Mouse (Mus musculus) CH12.LX (cell line): ENCODE data around the gene Atg10. TPM values are rescaled to one million over a fixed set of nuclear protein-coding genes. Genes with fewer than 3 reads are reported as not detected.

ENCODE experiments used
- DNase-seq: peaks from one replicate; pipeline ENCODE4 v3.0.0-alpha.2; 2013; ENCODE audit errors: extremely low read depth
- H3K27ac ChIP-seq: 2 replicates; pipeline ENCODE4 v1.5.1; 2012; ENCODE audit warnings: low read depth, mild to moderate bottlenecking, control low read depth, moderate library complexity; ENCODE audit not compliant: insufficient read depth
- H3K27me3 ChIP-seq: replicated peaks from 2 replicates; pipeline ENCODE3; 2012; ENCODE audit warnings: inconsistent platforms
- H3K36me3 ChIP-seq, 2 experiments: replicated peaks in 1 of 2; 2 replicates each; pipeline versions ENCODE3 to v1.6.1; 2012; ENCODE audit warnings: inconsistent platforms in 1 of 2, low read length in 1 of 2, mild to moderate bottlenecking in 1 of 2, mixed read lengths in 1 of 2, moderate library complexity in 1 of 2; ENCODE audit not compliant: control insufficient read depth in 1 of 2, insufficient read depth in 1 of 2
- H3K4me1 ChIP-seq, 2 experiments: 2 replicates each; pipeline ENCODE4 v1.6.1; 2012; ENCODE audit warnings: inconsistent platforms in 1 of 2, moderate library complexity in 1 of 2; ENCODE audit not compliant: insufficient read depth in 2 of 2, control insufficient read depth in 1 of 2
- H3K4me2 ChIP-seq: 2 replicates; pipeline ENCODE4 v1.6.1; 2012; ENCODE audit warnings: low read depth, mild to moderate bottlenecking, control low read depth; ENCODE audit not compliant: poor library complexity, insufficient read depth, severe bottlenecking
- H3K4me3 ChIP-seq, 3 experiments: fragments of 150-350 bp in 1 of 3; sonication (generic) in 1 of 3; replicated peaks in 1 of 3; 2 replicates each; pipeline versions ENCODE3 to v1.5.1; 2011 to 2012; ENCODE audit warnings: low read depth in 2 of 3, low read length in 2 of 3, mild to moderate bottlenecking in 2 of 3, moderate library complexity in 2 of 3, control low read depth in 1 of 3, improper control_type of control experiment in 1 of 3, inconsistent platforms in 1 of 3, mixed read lengths in 1 of 3; ENCODE audit not compliant: poor library complexity in 1 of 3
- H3K79me2 ChIP-seq: replicated peaks from 2 replicates; pipeline ENCODE4 v1.6.1; 2012; ENCODE audit warnings: mild to moderate bottlenecking, moderate library complexity; ENCODE audit not compliant: control insufficient read depth, poor library complexity, insufficient read depth, severe bottlenecking; ENCODE audit errors: extremely low read depth
- H3K9ac ChIP-seq: 2 replicates; pipeline ENCODE4 v1.6.1; 2012; ENCODE audit warnings: low read depth, mild to moderate bottlenecking, control low read depth, moderate library complexity; ENCODE audit not compliant: insufficient read depth
- H3K9me3 ChIP-seq: replicated peaks from 2 replicates; pipeline ENCODE3; 2012; ENCODE audit warnings: low read length, inconsistent platforms, mixed read lengths
- CHD1 ChIP-seq: IDR thresholded peaks from 2 replicates; pipeline ENCODE4 v1.6.1; 2012; ENCODE audit warnings: low read depth, low read length, improper control_type of control experiment, inconsistent platforms
- CHD2 ChIP-seq: IDR thresholded peaks from 2 replicates; pipeline ENCODE4 v1.6.1; 2011; ENCODE audit warnings: low read length, improper control_type of control experiment
- E2F4 ChIP-seq: IDR thresholded peaks from 2 replicates; pipeline ENCODE4 v1.6.1; 2011; ENCODE audit warnings: low read depth, low read length, improper control_type of control experiment; ENCODE audit not compliant: insufficient replicate concordance
- ETS1 ChIP-seq: conservative IDR thresholded peaks from 2 replicates; pipeline ENCODE4 v1.6.1; 2012; ENCODE audit warnings: low read depth, mild to moderate bottlenecking, inconsistent platforms, low read length, improper control_type of control experiment, moderate library complexity
- GABPA ChIP-seq: IDR thresholded peaks from 2 replicates; pipeline ENCODE4 v1.6.1; 2012; ENCODE audit warnings: low read depth, low read length, improper control_type of control experiment, inconsistent platforms; ENCODE audit not compliant: insufficient replicate concordance
- HCFC1 ChIP-seq: IDR thresholded peaks from 2 replicates; pipeline ENCODE4 v1.6.1; 2012; ENCODE audit warnings: low read depth, mild to moderate bottlenecking, inconsistent platforms, low read length, improper control_type of control experiment
- JUN ChIP-seq: IDR thresholded peaks from 2 replicates; pipeline ENCODE4 v1.6.1; 2011; ENCODE audit warnings: low read depth, mild to moderate bottlenecking, low read length, improper control_type of control experiment, moderate library complexity; ENCODE audit not compliant: insufficient read depth
- MAFK ChIP-seq: IDR thresholded peaks from 2 replicates; pipeline ENCODE4 v1.6.1; 2011; ENCODE audit warnings: low read length, improper control_type of control experiment; ENCODE audit not compliant: insufficient replicate concordance
- MAX ChIP-seq: IDR thresholded peaks from 2 replicates; pipeline ENCODE4 v1.6.1; 2011; ENCODE audit warnings: low read length, improper control_type of control experiment
- MXI1 ChIP-seq: IDR thresholded peaks from 2 replicates; pipeline ENCODE4 v1.6.1; 2011; ENCODE audit warnings: mild to moderate bottlenecking, low read depth, low read length, improper control_type of control experiment
- MYC ChIP-seq: IDR thresholded peaks from 2 replicates; pipeline ENCODE4 v1.6.1; 2011; ENCODE audit warnings: low read depth, mild to moderate bottlenecking, improper control_type of control experiment, low read length
- PAX5 ChIP-seq: IDR thresholded peaks from 2 replicates; pipeline ENCODE4 v1.6.1; 2012; ENCODE audit warnings: low read length, inconsistent platforms, mixed read lengths
- POLR2A ChIP-seq: IDR thresholded peaks from 2 replicates; pipeline ENCODE4 v1.6.1; 2011; ENCODE audit warnings: low read depth, mild to moderate bottlenecking, improper control_type of control experiment, low read length
- RAD21 ChIP-seq: IDR thresholded peaks from 2 replicates; pipeline ENCODE4 v1.6.1; 2011; ENCODE audit warnings: low read depth, mild to moderate bottlenecking, low read length, improper control_type of control experiment, moderate library complexity
- UBTF ChIP-seq: IDR thresholded peaks from 2 replicates; pipeline ENCODE4 v1.6.1; 2012; ENCODE audit warnings: low read depth, mild to moderate bottlenecking, inconsistent platforms, low read length, improper control_type of control experiment, moderate library complexity
- USF1 ChIP-seq: IDR thresholded peaks from 2 replicates; pipeline ENCODE4 v1.6.1; 2014; ENCODE audit warnings: low read depth, mild to moderate bottlenecking, inconsistent platforms, low read length, improper control_type of control experiment
- ZC3H11A ChIP-seq: IDR thresholded peaks from 2 replicates; pipeline ENCODE4 v1.6.1; 2012; ENCODE audit warnings: low read depth, mild to moderate bottlenecking, inconsistent platforms, low read length, improper control_type of control experiment
- ZKSCAN1 ChIP-seq: IDR thresholded peaks from 2 replicates; pipeline ENCODE4 v1.6.1; 2012; ENCODE audit warnings: low read depth, inconsistent platforms, low read length, improper control_type of control experiment, borderline replicate concordance
- ZMIZ1 ChIP-seq: IDR thresholded peaks from 2 replicates; pipeline ENCODE4 v1.6.1; 2012; ENCODE audit warnings: low read depth, mild to moderate bottlenecking, inconsistent platforms, low read length, improper control_type of control experiment
- ZNF384 ChIP-seq: IDR thresholded peaks from 2 replicates; pipeline ENCODE4 v1.6.1; 2012; ENCODE audit warnings: low read depth, low read length, improper control_type of control experiment, inconsistent platforms
- dilution Hi-C: fragments of 300-500 bp; cut with MboI; formaldehyde crosslinking; loops from 2 replicates; pipeline ENCODE4 v1.14.3; 2020; ENCODE audit warnings: low sequenced_read_pairs; ENCODE audit not compliant: extremely low pct_unique_long_range_greater_than_20kb, extremely low pct_ligation_motif_present
- in situ Hi-C: fragments of 300-500 bp; cut with MboI; formaldehyde crosslinking; loops from 3 replicates; pipeline ENCODE4 v1.14.3; 2019; ENCODE audit warnings: low sequenced_read_pairs, low pct_ligation_motif_present, low pct_unique_long_range_greater_than_20kb, mixed read lengths
- polyA plus RNA-seq: library from polyadenylated mRNA; unstranded; fragments of >175 nt; gene quantifications from 2 replicates; pipeline ENCODE4 v1.2.1, GENCODE M21; 2012; ENCODE audit warnings: low read depth; ENCODE audit not compliant: insufficient read length
- total RNA-seq, 2 experiments: library from RNA; depleted of rRNA; stranded (reverse); fragments of 300-350 nt in 1 of 2; fragments of >200 nt in 1 of 2; gene quantifications; 2 replicates each; pipeline ENCODE4 v1.2.3; 2012 to 2014

The Atg10 gene
- total and polyA plus RNA-seq, 3 experiments: 3.4 to 7.2 (median 4.2) TPM

DNA sequence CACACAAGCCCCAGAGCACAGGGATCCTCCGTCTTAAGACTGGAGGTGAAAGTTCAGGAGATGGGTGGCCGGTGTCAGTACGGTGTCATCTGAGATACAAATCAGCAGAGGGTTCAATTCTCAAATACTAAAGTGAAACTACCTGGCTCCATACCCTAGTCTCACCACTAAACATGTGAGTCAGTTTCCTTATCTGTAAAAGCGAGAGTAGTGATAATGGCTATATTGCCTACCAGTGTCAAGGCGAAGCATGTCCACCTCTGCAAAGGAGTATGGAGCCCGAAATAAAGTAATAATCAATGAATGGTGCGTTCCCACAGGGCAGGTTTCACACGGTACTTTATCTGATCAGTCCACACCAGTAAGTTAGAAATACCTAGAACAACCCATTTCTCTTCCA is 43.4 kb downstream of the Atg10 start:
- Histone ChIP-seq H3K4me2 (no peak overlapping the region), H3K9me3 (no peaks in the 10 kb centered on the region), H3K4me1 (peaks cover 9 to 17% of the 10 kb centered on the region in 2 experiments; a peak in 3 of 4 replicates), H3K9ac (no peak overlapping the region), H3K27me3 (no peaks in the 10 kb centered on the region), H3K27ac (no peak overlapping the region), H3K4me3 (no peak overlapping the region), H3K36me3 (no peaks in the 10 kb centered on the region), H3K79me2 (no peaks in the 10 kb centered on the region)
- dilution Hi-C loops: no loop called here
- TF ChIP-seq USF1: no peak
- TF ChIP-seq HCFC1: no peak
- no peak for TF ChIP-seq MAX
- TF ChIP-seq UBTF: no peak
- no peak for TF ChIP-seq CHD2
- TF ChIP-seq ZMIZ1: no peak
- no peak for TF ChIP-seq ZKSCAN1
- no peak for TF ChIP-seq ZNF384
- no peak for TF ChIP-seq MAFK
- no peak for TF ChIP-seq JUN
- TF ChIP-seq ETS1: no peak
- TF ChIP-seq POLR2A: no peak
- no peak for TF ChIP-seq GABPA
- TF ChIP-seq CHD1: no peak
- no peak for TF ChIP-seq MXI1
- TF ChIP-seq PAX5: no peak
- no peak for TF ChIP-seq ZC3H11A
- no peak for TF ChIP-seq E2F4
- no peak for TF ChIP-seq RAD21
- in situ Hi-C loops: no loop called here
- DNase-seq: no peak

DNA sequence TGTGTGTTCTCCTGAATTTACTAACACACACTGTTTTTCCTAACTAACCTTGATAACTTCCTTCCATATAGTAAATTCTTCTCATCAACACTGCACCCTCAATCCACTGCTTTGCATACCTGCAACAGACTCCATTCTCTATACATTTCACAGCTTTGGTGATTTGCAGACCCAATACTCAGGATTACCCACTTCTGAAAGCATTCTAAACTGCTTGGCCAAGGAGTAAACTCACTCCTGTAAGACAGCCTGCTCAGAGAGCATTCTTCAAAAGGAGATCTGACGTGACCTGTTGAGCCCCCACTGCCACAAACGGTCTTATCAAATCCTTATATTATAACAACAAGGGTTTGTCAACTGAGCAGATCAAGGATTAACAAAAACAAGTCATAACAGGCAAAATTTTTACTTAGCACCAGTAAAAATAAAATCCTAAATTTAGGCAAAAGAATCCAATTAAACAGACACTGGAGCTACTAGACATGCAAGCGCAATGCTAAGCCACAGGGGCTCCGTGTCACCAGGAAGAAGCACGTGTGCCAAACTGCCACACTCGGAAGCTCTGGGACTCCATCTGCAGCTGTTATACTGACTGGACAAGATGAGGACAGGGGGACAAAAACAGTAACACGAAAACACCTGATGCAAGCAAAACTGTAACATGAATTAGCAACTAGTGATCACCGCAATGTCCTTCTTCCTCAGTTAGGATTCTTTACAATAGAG is 44.4 kb downstream of the Atg10 start:
- Histone ChIP-seq H3K27me3 (no peaks in the 10 kb centered on the region), H3K9me3 (no peaks in the 10 kb centered on the region), H3K79me2 (no peaks in the 10 kb centered on the region), H3K36me3 (no peaks in the 10 kb centered on the region), H3K4me1 (peaks cover 9 to 17% of the 10 kb centered on the region in 2 experiments; a peak in 3 of 4 replicates), H3K4me3 (no peak overlapping the region), H3K9ac (no peak overlapping the region), H3K27ac (no peak overlapping the region), H3K4me2 (no peak overlapping the region)
- TF ChIP-seq MYC: no peak
- in situ Hi-C loops (no loop called here), dilution Hi-C loops (no loop called here)
- DNase-seq: no peak
